Mouse (Mus musculus) embryonic fibroblast, embryonic 13.5 days (primary cell): ENCODE data around the gene Wdr47. TPM values are rescaled to one million over a fixed set of nuclear protein-coding genes. Genes with fewer than 3 reads are reported as not detected.

ENCODE experiments used
- H3K27ac ChIP-seq: 2 replicates; pipeline ENCODE4 v1.5.1; 2012; ENCODE audit warnings: low read length, control low read depth, inconsistent platforms; ENCODE audit not compliant: insufficient read depth
- H3K4me1 ChIP-seq: 2 replicates; pipeline ENCODE4 v1.6.1; 2011; ENCODE audit warnings: low read length; ENCODE audit not compliant: control insufficient read depth, insufficient read depth
- H3K4me3 ChIP-seq: 2 replicates; pipeline ENCODE4 v1.5.1; 2011; ENCODE audit warnings: mild to moderate bottlenecking, control low read depth, low read length; ENCODE audit not compliant: insufficient read depth
- CTCF ChIP-seq: IDR thresholded peaks from 2 replicates; pipeline ENCODE4 v1.5.1; 2011; ENCODE audit warnings: mild to moderate bottlenecking, control low read depth, low read length, moderate library complexity, borderline replicate concordance; ENCODE audit not compliant: insufficient read depth
- POLR2A ChIP-seq: IDR thresholded peaks from 2 replicates; pipeline ENCODE4 v1.6.1; 2011; ENCODE audit warnings: low read depth, mild to moderate bottlenecking, control low read depth, low read length, moderate library complexity
- polyA plus RNA-seq: library from polyadenylated mRNA; stranded (reverse); fragments of >200 nt; gene quantifications from 2 replicates; pipeline ENCODE4 v1.2.4, GENCODE M21; 2011; ENCODE audit warnings: low read depth; ENCODE audit not compliant: missing spikeins, insufficient read length

The Wdr47 gene
- polyA plus RNA-seq, 1 experiment, result 17.9 TPM

DNA sequence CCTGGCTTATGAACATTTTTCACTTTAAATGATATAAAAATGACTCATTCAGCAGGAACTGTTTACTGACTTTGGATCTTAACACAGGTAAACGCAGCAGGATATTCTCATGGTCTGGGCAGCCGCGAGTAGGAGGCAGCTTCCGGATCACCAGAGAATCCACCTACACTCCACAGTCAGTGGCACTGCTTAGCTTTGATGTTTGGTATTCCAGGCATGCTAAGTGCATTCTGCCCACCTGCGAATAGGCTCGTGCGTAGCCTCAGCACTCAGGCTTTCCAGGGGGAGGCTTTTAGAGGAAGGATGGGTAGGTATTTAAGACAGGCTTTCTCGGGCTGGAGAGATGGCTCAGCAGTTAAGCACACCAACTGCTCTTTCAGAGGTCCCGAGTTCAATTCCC lies 103.2 kb downstream of the Wdr47 start:
- TF ChIP-seq POLR2A (no peak), CTCF (no peak)
- Histone ChIP-seq H3K27ac (no peak overlapping the region), H3K4me1 (peaks cover 3% of the 10 kb centered on the region; the same call in 1 of the 2 replicates), H3K4me3 (no peak overlapping the region)

Other genes starting within 250 kb of the Wdr47 start
- gene Mybphl, start 226.4 kb upstream of the Wdr47 start, polyA plus RNA-seq, result not detected in 2 replicates
- gene Psrc1, start 207.4 kb upstream of the Wdr47 start, polyA plus RNA-seq, result 149 and 152 TPM in 2 replicates
- gene Celsr2, start 175.7 kb upstream of the Wdr47 start, polyA plus RNA-seq, result 1.8 and 1.9 TPM in 2 replicates
- 346 and 376 TPM in 2 replicates for gene Sars, start 146.1 kb upstream of the Wdr47 start, polyA plus RNA-seq
- not detected in 2 replicates for gene 1700013F07Rik, start 57.1 kb upstream of the Wdr47 start, polyA plus RNA-seq
- not detected in 2 replicates for gene 5330417C22Rik, start 54.7 kb upstream of the Wdr47 start, polyA plus RNA-seq
- 63.4 and 72.1 TPM in 2 replicates for gene Tmem167b, start 28.8 kb upstream of the Wdr47 start, polyA plus RNA-seq
- 33.9 and 37.0 TPM in 2 replicates for gene Taf13, start 19.6 kb upstream of the Wdr47 start, polyA plus RNA-seq
- gene Clcc1, start 62.6 kb downstream of the Wdr47 start, polyA plus RNA-seq, result 32.7 and 37.9 TPM in 2 replicates
- gene Gpsm2, start 131.0 kb downstream of the Wdr47 start, polyA plus RNA-seq, result 26.8 and 56.0 TPM in 2 replicates
- gene Aknad1, start 148.4 kb downstream of the Wdr47 start, polyA plus RNA-seq, result 0.18 and 0.79 TPM in 2 replicates
- 43.0 and 53.9 TPM in 2 replicates for gene Stxbp3, start 249.2 kb downstream of the Wdr47 start, polyA plus RNA-seq